Mouse (Mus musculus) MEL (cell line): ENCODE measurements around the gene Srsf1. TPM values are rescaled to one million over a fixed set of nuclear protein-coding genes. Genes with fewer than 3 reads are reported as not detected.
A peak's percentile ranks its signal among the peaks of the same experiment; 100 is the strongest.

ENCODE experiments used
- DNase-seq: peaks from one replicate; pipeline ENCODE4 v3.0.0; 2011; ENCODE audit warnings: low read depth, low spot score
- H3K27ac ChIP-seq: 2 replicates; pipeline ENCODE4 v1.5.1; 2012; ENCODE audit warnings: low read depth, mild to moderate bottlenecking, control low read depth, low read length, moderate library complexity; ENCODE audit not compliant: control insufficient read depth
- H3K27me3 ChIP-seq, 2 experiments: fragments of 150-350 bp in 1 of 2; sonication (generic) in 1 of 2; 2 replicates each; pipeline ENCODE4 v1.6.1; 2012; ENCODE audit warnings: low read length in 2 of 2, mild to moderate bottlenecking in 2 of 2, improper control_type of control experiment in 1 of 2, moderate library complexity in 1 of 2; ENCODE audit not compliant: insufficient read depth in 2 of 2, control insufficient read depth in 1 of 2
- H3K36me3 ChIP-seq, 2 experiments: 2 replicates each; pipeline ENCODE4 v1.6.1; 2012 to 2014; ENCODE audit warnings: low read length in 2 of 2, improper control_type of control experiment in 1 of 2, inconsistent platforms in 1 of 2, mild to moderate bottlenecking in 1 of 2; ENCODE audit not compliant: insufficient read depth in 2 of 2, control insufficient read depth in 1 of 2
- H3K4me1 ChIP-seq, 2 experiments: fragments of 150-350 bp in 1 of 2; sonication (generic) in 1 of 2; 2 replicates each; pipeline ENCODE4 v1.6.1; 2012; ENCODE audit warnings: low read length in 2 of 2, improper control_type of control experiment in 1 of 2, mild to moderate bottlenecking in 1 of 2; ENCODE audit not compliant: insufficient read depth in 2 of 2, control insufficient read depth in 1 of 2
- H3K4me3 ChIP-seq, 2 experiments: fragments of 150-350 bp in 1 of 2; sonication (generic) in 1 of 2; 2 replicates each; pipeline ENCODE4 v1.5.1; 2012; ENCODE audit warnings: low read depth in 2 of 2, low read length in 2 of 2, mild to moderate bottlenecking in 2 of 2, moderate library complexity in 2 of 2, control low read depth in 1 of 2, improper control_type of control experiment in 1 of 2; ENCODE audit not compliant: control insufficient read depth in 1 of 2, insufficient read depth in 1 of 2
- H3K79me2 ChIP-seq: 2 replicates; pipeline ENCODE4 v1.6.1; 2012; ENCODE audit warnings: mild to moderate bottlenecking, low read length, moderate library complexity; ENCODE audit not compliant: control insufficient read depth, poor library complexity, insufficient read depth
- H3K9ac ChIP-seq: 2 replicates; pipeline ENCODE4 v1.6.1; 2012; ENCODE audit warnings: low read depth, mild to moderate bottlenecking, control low read depth, low read length, moderate library complexity; ENCODE audit not compliant: control insufficient read depth, poor library complexity, severe bottlenecking
- H3K9me3 ChIP-seq: fragments of 150-350 bp; sonication (generic); replicated peaks from 2 replicates; pipeline ENCODE4 v1.6.1; 2012; ENCODE audit warnings: mild to moderate bottlenecking, low read length, improper control_type of control experiment, moderate library complexity; ENCODE audit not compliant: insufficient read depth
- CHD1 ChIP-seq: IDR thresholded peaks from 2 replicates; pipeline ENCODE4 v1.6.1; 2012; ENCODE audit warnings: low read depth, mild to moderate bottlenecking, inconsistent platforms, low read length, improper control_type of control experiment
- E2F4 ChIP-seq: IDR thresholded peaks from 2 replicates; pipeline ENCODE4 v1.6.1; 2011; ENCODE audit warnings: low read depth, low read length, improper control_type of control experiment, borderline replicate concordance
- EP300 ChIP-seq, 2 experiments: IDR thresholded peaks; 2 replicates each; pipeline ENCODE4 v1.6.1; 2011; ENCODE audit warnings: improper control_type of control experiment in 2 of 2, low read length in 2 of 2, low read depth in 1 of 2, mild to moderate bottlenecking in 1 of 2
- ETS1 ChIP-seq: IDR thresholded peaks from 2 replicates; pipeline ENCODE4 v1.6.1; 2012; ENCODE audit warnings: low read depth, mild to moderate bottlenecking, inconsistent platforms, low read length, improper control_type of control experiment, moderate library complexity
- GATA1 ChIP-seq: IDR thresholded peaks from 2 replicates; pipeline ENCODE4 v1.6.1; 2011; ENCODE audit warnings: low read depth, low read length, improper control_type of control experiment
- MXI1 ChIP-seq: IDR thresholded peaks from 2 replicates; pipeline ENCODE4 v1.6.1; 2011; ENCODE audit warnings: mild to moderate bottlenecking, low read depth, low read length, improper control_type of control experiment
- MYC ChIP-seq: IDR thresholded peaks from 2 replicates; pipeline ENCODE4 v1.6.1; 2011; ENCODE audit warnings: low read depth, mild to moderate bottlenecking, low read length, improper control_type of control experiment, moderate library complexity
- POLR2A ChIP-seq, 2 experiments: IDR thresholded peaks; 2 replicates each; pipeline ENCODE4 v1.6.1; 2011 to 2012; ENCODE audit warnings: low read length in 2 of 2, mild to moderate bottlenecking in 2 of 2, control low read depth in 1 of 2, improper control_type of control experiment in 1 of 2, low read depth in 1 of 2, moderate library complexity in 1 of 2; ENCODE audit not compliant: control insufficient read depth in 1 of 2, insufficient read depth in 1 of 2, poor library complexity in 1 of 2
- POLR2AphosphoS5 ChIP-seq: IDR thresholded peaks from 2 replicates; pipeline ENCODE4 v1.6.1; 2012; ENCODE audit warnings: low read depth, borderline replicate concordance, mild to moderate bottlenecking, inconsistent platforms, low read length, moderate library complexity, mixed read lengths
- TCF12 ChIP-seq: IDR thresholded peaks from 2 replicates; pipeline ENCODE4 v1.6.1; 2014; ENCODE audit warnings: low read depth, mild to moderate bottlenecking, inconsistent platforms, low read length, improper control_type of control experiment, moderate library complexity
- USF1 ChIP-seq: IDR thresholded peaks from 2 replicates; pipeline ENCODE4 v1.6.1; 2014; ENCODE audit warnings: low read depth, mild to moderate bottlenecking, inconsistent platforms, low read length, improper control_type of control experiment, moderate library complexity
- ZC3H11A ChIP-seq: IDR thresholded peaks from 2 replicates; pipeline ENCODE4 v1.6.1; 2012; ENCODE audit warnings: low read depth, mild to moderate bottlenecking, inconsistent platforms, low read length, improper control_type of control experiment
- ZNF384 ChIP-seq: IDR thresholded peaks from 2 replicates; pipeline ENCODE4 v1.6.1; 2012; ENCODE audit warnings: low read depth, mild to moderate bottlenecking, inconsistent platforms, low read length, improper control_type of control experiment
- polyA plus RNA-seq, 2 experiments: library from polyadenylated mRNA; stranded (reverse) in 1 of 2; unstranded in 1 of 2; fragments of >175 nt in 1 of 2; fragments of >200 nt in 1 of 2; gene quantifications; 2 replicates each; pipeline versions ENCODE4 v1.2.1 to v1.2.4; 2012; ENCODE audit warnings: low replicate concordance in 2 of 2, low read depth in 1 of 2; ENCODE audit not compliant: insufficient read length in 2 of 2, insufficient read depth in 1 of 2, missing spikeins in 1 of 2
- total RNA-seq: library from RNA; depleted of rRNA; stranded (reverse); fragments of 300-350 nt; gene quantifications from 2 replicates; pipeline ENCODE4 v1.2.3, GENCODE M21; 2012

Gene Srsf1
- total and polyA plus RNA-seq, 3 experiments, result 421 to 596 (median 431) TPM

DNA sequence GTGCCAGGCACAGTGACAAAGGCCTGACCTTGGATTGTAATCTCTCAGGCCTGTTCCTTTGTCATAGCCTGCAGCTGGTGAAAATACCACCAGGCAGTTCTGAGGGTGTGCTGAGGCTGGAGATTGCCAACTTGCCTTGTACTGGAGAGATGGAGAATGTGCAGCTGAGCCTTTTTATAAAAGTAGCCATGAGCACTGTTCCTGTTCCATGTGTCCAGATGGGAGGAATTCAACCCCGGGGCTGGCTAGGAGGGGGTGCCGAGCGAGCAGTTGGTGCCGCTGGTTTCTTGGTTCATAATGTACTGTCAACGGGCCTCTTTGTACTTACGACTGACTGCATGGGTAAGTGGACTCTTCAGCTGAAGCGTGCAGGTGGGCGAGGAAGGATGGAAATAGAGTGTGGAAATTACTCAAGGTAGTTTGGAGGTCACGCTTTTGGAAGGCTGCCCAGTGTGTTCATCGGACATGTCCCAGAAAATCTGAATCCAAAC lies 10.4 kb upstream of the Srsf1 start:
- Histone ChIP-seq H3K9me3 (no peaks in the 10 kb centered on the region), H3K4me1 (no peaks in the 10 kb centered on the region), H3K27me3 (no peaks in the 10 kb centered on the region), H3K36me3 (no peaks in the 10 kb centered on the region), H3K9ac (no peak overlapping the region), H3K27ac (no peak overlapping the region)
- no peak for DNase-seq
- TF ChIP-seq ZNF384, result no peak
- TF ChIP-seq POLR2AphosphoS5, result no peak
- TF ChIP-seq, all 39 proteins: peak for 0
- Histone ChIP-seq H3K79me2 (no peaks in the 10 kb centered on the region), H3K4me3 (no peak overlapping the region)

- Histone ChIP-seq H3K36me3 (no peaks in the 10 kb centered on the region), H3K27ac (no peak overlapping the region), H3K4me3 (no peak overlapping the region), H3K4me1 (no peaks in the 10 kb centered on the region), H3K9ac (no peak overlapping the region), H3K79me2 (no peaks in the 10 kb centered on the region), H3K27me3 (no peaks in the 10 kb centered on the region), H3K9me3 (no peaks in the 10 kb centered on the region)
- no peak for TF ChIP-seq POLR2A (IDR thresholded peaks at IDR 0.05; ENCODE audit: control insufficient read depth in 1 of 2, insufficient read depth in 1 of 2, low read depth in 1 of 2, low read length in 2 of 2, poor library complexity in 1 of 2)
- no peak for TF ChIP-seq MYC
- no peak for TF ChIP-seq MXI1
- TF ChIP-seq ZC3H11A, result no peak
- no peak for TF ChIP-seq USF1
- no peak for TF ChIP-seq E2F4
- TF ChIP-seq TCF12, result no peak
- DNase-seq, result no peak
These were observed 9.8 kb upstream of the Srsf1 start for GRCm38 (mm10) chr11:88037386-88037785.

DNA sequence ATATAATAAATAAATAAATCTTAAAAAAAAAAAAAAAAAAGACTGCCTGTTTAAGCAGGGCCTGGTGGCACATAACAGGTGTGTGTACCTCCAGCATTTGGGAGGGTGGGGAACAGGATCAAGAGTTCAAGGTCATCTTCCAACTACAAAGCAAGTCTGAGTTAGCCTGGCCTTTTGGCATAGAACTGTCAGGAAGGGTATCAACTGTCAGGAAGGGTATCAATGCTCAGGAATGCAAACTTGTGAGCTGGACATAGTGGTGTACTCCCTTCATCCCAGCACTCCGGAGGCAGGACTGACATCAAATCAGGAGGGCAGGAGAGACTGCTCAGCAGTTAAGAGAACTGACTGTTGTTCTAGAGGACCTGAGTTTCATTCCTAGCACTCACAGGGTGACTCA lies 8.1 kb upstream of the Srsf1 start:
- H3K27ac ChIP-seq, result no peak overlapping the region
- H3K79me2 ChIP-seq, result no peaks in the 10 kb centered on the region
- TF ChIP-seq ZC3H11A, result no peak
- no peak overlapping the region for H3K9ac ChIP-seq
- H3K9me3 ChIP-seq, result no peaks in the 10 kb centered on the region
- no peak overlapping the region for H3K4me3 ChIP-seq
- H3K36me3 ChIP-seq, result peaks cover 0 to 2% of the 10 kb centered on the region in 2 experiments; a peak in 2 of 4 replicates
- H3K27me3 ChIP-seq, result no peaks in the 10 kb centered on the region
- no peak for DNase-seq
- peaks cover 0 to 1% of the 10 kb centered on the region in 2 experiments; a peak in 1 of 4 replicates for H3K4me1 ChIP-seq

- no peaks in the 10 kb centered on the region for H3K9me3 ChIP-seq
- peak overlapping the region; percentile 12; the same call in 1 of the 2 replicates for H3K27ac ChIP-seq
- peak; percentile 49 for DNase-seq
- TF ChIP-seq GATA1 (no peak), EP300 (IDR thresholded peaks at IDR 0.05; ENCODE audit: low read depth in 1 of 2, low read length in 2 of 2) (peak in 1 of 2 experiments; percentile 32; a peak in 1 of 4 replicates), ZNF384 (peak; percentile 90), ETS1 (peak; percentile 58), MXI1 (no peak), CHD1 (no peak)
- H3K36me3 ChIP-seq, result peaks cover 6 to 11% of the 10 kb centered on the region in 2 experiments
- peaks cover 19% of the 10 kb centered on the region for H3K79me2 ChIP-seq
- H3K9ac ChIP-seq, result no peak overlapping the region
- peaks cover 0 to 8% of the 10 kb centered on the region in 2 experiments; a peak in 2 of 4 replicates for H3K4me1 ChIP-seq
- no peaks in the 10 kb centered on the region for H3K27me3 ChIP-seq
- H3K4me3 ChIP-seq, result no peak overlapping the region
These were observed 2.9 kb upstream of the Srsf1 start for GRCm38 (mm10) chr11:88044314-88044713.
